Mouse (Mus musculus): ENCODE measurements around the gene Mrtfb. TPM values are rescaled to one million over a fixed set of nuclear protein-coding genes. Genes with fewer than 3 reads are reported as not detected.

Mrtfb gene
- polyA plus RNA-seq, 1 experiment from 2014 or later: 13.5 TPM

- no peak for ATAC-seq (ENCODE audit: low read depth)
- Histone ChIP-seq H3K9me3 (ENCODE audit: control insufficient read depth, low read length) (no peaks in the 10 kb centered on the region), H3K27me3 (ENCODE audit: control insufficient read depth, insufficient read depth, low read length) (no peaks in the 10 kb centered on the region), H3K4me2 (ENCODE audit: low read depth, low read length) (no peak overlapping the region), H3K36me3 (ENCODE audit: control insufficient read depth, insufficient read depth, low read length) (no peaks in the 10 kb centered on the region), H3K4me3 (ENCODE audit: low read depth, low read length) (no peak overlapping the region), H3K4me1 (ENCODE audit: control insufficient read depth, insufficient read depth, low read length) (no peaks in the 10 kb centered on the region), H3K9ac (replicated peaks; ENCODE audit: low read depth, low read length) (no peak overlapping the region), H3K27ac (ENCODE audit: low read depth, low read length) (no peak overlapping the region)
- WGBS: 93% methylated on average over 2 of the region's 2 CpGs
Measured at GRCm38 (mm10) chr16:13379865-13380264, 123.6 kb downstream of the Mrtfb start.

GRCm38 (mm10) chr16:13381771-13382170, 125.5 kb downstream of the Mrtfb start:
- 92% methylated on average over 2 of the region's 2 CpGs for WGBS
- H3K27me3 ChIP-seq (ENCODE audit: control insufficient read depth, insufficient read depth, low read length): no peaks in the 10 kb centered on the region
- ATAC-seq (ENCODE audit: low read depth): no peak
- no peaks in the 10 kb centered on the region for H3K9me3 ChIP-seq (ENCODE audit: control insufficient read depth, low read length)
- no peak overlapping the region for H3K4me3 ChIP-seq (ENCODE audit: low read depth, low read length)
- H3K4me1 ChIP-seq (ENCODE audit: control insufficient read depth, insufficient read depth, low read length): no peaks in the 10 kb centered on the region
- no peak overlapping the region for H3K27ac ChIP-seq (ENCODE audit: low read depth, low read length)
- no peak overlapping the region for H3K9ac ChIP-seq (replicated peaks; ENCODE audit: low read depth, low read length)
- no peak overlapping the region for H3K4me2 ChIP-seq (ENCODE audit: low read depth, low read length)
- H3K36me3 ChIP-seq (ENCODE audit: control insufficient read depth, insufficient read depth, low read length): no peaks in the 10 kb centered on the region

GRCm38 (mm10) chr16:13387306-13387705, 131.0 kb downstream of the Mrtfb start:
- no peak overlapping the region for H3K27ac ChIP-seq (ENCODE audit: low read depth, low read length)
- WGBS: 94% methylated on average over 4 of the region's 4 CpGs
- no peak for ATAC-seq (ENCODE audit: low read depth)
- no peak overlapping the region for H3K4me3 ChIP-seq (ENCODE audit: low read depth, low read length)
- no peak overlapping the region for H3K4me2 ChIP-seq (ENCODE audit: low read depth, low read length)
- no peak overlapping the region for H3K9ac ChIP-seq (replicated peaks; ENCODE audit: low read depth, low read length)
- no peaks in the 10 kb centered on the region for H3K36me3 ChIP-seq (ENCODE audit: control insufficient read depth, insufficient read depth, low read length)
- H3K9me3 ChIP-seq (ENCODE audit: control insufficient read depth, low read length): no peaks in the 10 kb centered on the region
- no peaks in the 10 kb centered on the region for H3K27me3 ChIP-seq (ENCODE audit: control insufficient read depth, insufficient read depth, low read length)
- no peaks in the 10 kb centered on the region for H3K4me1 ChIP-seq (ENCODE audit: control insufficient read depth, insufficient read depth, low read length)

- 86% methylated on average over 2 of the region's 2 CpGs for WGBS
- ATAC-seq (ENCODE audit: low read depth): no peak
- Histone ChIP-seq H3K27me3 (ENCODE audit: control insufficient read depth, insufficient read depth, low read length) (no peaks in the 10 kb centered on the region), H3K4me3 (ENCODE audit: low read depth, low read length) (no peak overlapping the region), H3K4me1 (ENCODE audit: control insufficient read depth, insufficient read depth, low read length) (no peaks in the 10 kb centered on the region), H3K9me3 (ENCODE audit: control insufficient read depth, low read length) (no peaks in the 10 kb centered on the region), H3K4me2 (ENCODE audit: low read depth, low read length) (no peak overlapping the region), H3K36me3 (ENCODE audit: control insufficient read depth, insufficient read depth, low read length) (peaks cover 35% of the 10 kb centered on the region), H3K9ac (replicated peaks; ENCODE audit: low read depth, low read length) (no peak overlapping the region), H3K27ac (ENCODE audit: low read depth, low read length) (no peak overlapping the region)
Measured at GRCm38 (mm10) chr16:13400375-13400774, 144.1 kb downstream of the Mrtfb start.

- H3K27ac ChIP-seq (ENCODE audit: low read depth, low read length): no peak overlapping the region
- ATAC-seq (ENCODE audit: low read depth): no peak
- H3K9ac ChIP-seq (replicated peaks; ENCODE audit: low read depth, low read length): no peak overlapping the region
- H3K4me3 ChIP-seq (ENCODE audit: low read depth, low read length): no peak overlapping the region
- no peaks in the 10 kb centered on the region for H3K4me1 ChIP-seq (ENCODE audit: control insufficient read depth, insufficient read depth, low read length)
- H3K4me2 ChIP-seq (ENCODE audit: low read depth, low read length): no peak overlapping the region
- H3K9me3 ChIP-seq (ENCODE audit: control insufficient read depth, low read length): no peaks in the 10 kb centered on the region
- peaks cover 43% of the 10 kb centered on the region for H3K36me3 ChIP-seq (ENCODE audit: control insufficient read depth, insufficient read depth, low read length)
- H3K27me3 ChIP-seq (ENCODE audit: control insufficient read depth, insufficient read depth, low read length): no peaks in the 10 kb centered on the region
- 46% methylated on average over 5 of the region's 5 CpGs for WGBS
Measured at GRCm38 (mm10) chr16:13401591-13401990, 145.3 kb downstream of the Mrtfb start.

GRCm38 (mm10) chr16:13404656-13405055, 148.4 kb downstream of the Mrtfb start:
- Histone ChIP-seq H3K27ac (ENCODE audit: low read depth, low read length) (no peak overlapping the region), H3K36me3 (ENCODE audit: control insufficient read depth, insufficient read depth, low read length) (peaks cover 33% of the 10 kb centered on the region), H3K4me2 (ENCODE audit: low read depth, low read length) (no peak overlapping the region), H3K4me3 (ENCODE audit: low read depth, low read length) (no peak overlapping the region), H3K27me3 (ENCODE audit: control insufficient read depth, insufficient read depth, low read length) (no peaks in the 10 kb centered on the region), H3K9me3 (ENCODE audit: control insufficient read depth, low read length) (no peaks in the 10 kb centered on the region), H3K4me1 (ENCODE audit: control insufficient read depth, insufficient read depth, low read length) (no peaks in the 10 kb centered on the region), H3K9ac (replicated peaks; ENCODE audit: low read depth, low read length) (no peak overlapping the region)
- WGBS: 65% methylated on average over 6 of the region's 6 CpGs
- ATAC-seq (ENCODE audit: low read depth): no peak

- Histone ChIP-seq H3K27ac (ENCODE audit: low read depth, low read length) (no peak overlapping the region), H3K4me2 (ENCODE audit: low read depth, low read length) (no peak overlapping the region), H3K9ac (replicated peaks; ENCODE audit: low read depth, low read length) (no peak overlapping the region), H3K27me3 (ENCODE audit: control insufficient read depth, insufficient read depth, low read length) (no peaks in the 10 kb centered on the region), H3K9me3 (ENCODE audit: control insufficient read depth, low read length) (no peaks in the 10 kb centered on the region), H3K36me3 (ENCODE audit: control insufficient read depth, insufficient read depth, low read length) (peaks cover 26% of the 10 kb centered on the region), H3K4me1 (ENCODE audit: control insufficient read depth, insufficient read depth, low read length) (no peaks in the 10 kb centered on the region), H3K4me3 (ENCODE audit: low read depth, low read length) (no peak overlapping the region)
- WGBS: 87% methylated on average over 2 of the region's 2 CpGs
- no peak for ATAC-seq (ENCODE audit: low read depth)
Measured at GRCm38 (mm10) chr16:13405403-13405802, 149.1 kb downstream of the Mrtfb start.

- Histone ChIP-seq H3K27me3 (ENCODE audit: control insufficient read depth, insufficient read depth, low read length) (no peaks in the 10 kb centered on the region), H3K9me3 (ENCODE audit: control insufficient read depth, low read length) (no peaks in the 10 kb centered on the region), H3K9ac (replicated peaks; ENCODE audit: low read depth, low read length) (no peak overlapping the region), H3K4me2 (ENCODE audit: low read depth, low read length) (no peak overlapping the region), H3K4me1 (ENCODE audit: control insufficient read depth, insufficient read depth, low read length) (no peaks in the 10 kb centered on the region), H3K4me3 (ENCODE audit: low read depth, low read length) (no peak overlapping the region), H3K36me3 (ENCODE audit: control insufficient read depth, insufficient read depth, low read length) (peaks cover 21% of the 10 kb centered on the region), H3K27ac (ENCODE audit: low read depth, low read length) (no peak overlapping the region)
- 79% methylated on average over 4 of the region's 4 CpGs for WGBS
- peak; percentile 85; the same call in 1 of the 2 replicates for ATAC-seq (ENCODE audit: low read depth)
Measured at GRCm38 (mm10) chr16:13409530-13410163, 153.4 kb downstream of the Mrtfb start.

- Histone ChIP-seq H3K9ac (replicated peaks; ENCODE audit: low read depth, low read length) (no peak overlapping the region), H3K9me3 (ENCODE audit: control insufficient read depth, low read length) (no peaks in the 10 kb centered on the region), H3K4me2 (ENCODE audit: low read depth, low read length) (no peak overlapping the region), H3K27ac (ENCODE audit: low read depth, low read length) (no peak overlapping the region), H3K27me3 (ENCODE audit: control insufficient read depth, insufficient read depth, low read length) (no peaks in the 10 kb centered on the region), H3K36me3 (ENCODE audit: control insufficient read depth, insufficient read depth, low read length) (peaks cover 17% of the 10 kb centered on the region), H3K4me3 (ENCODE audit: low read depth, low read length) (no peak overlapping the region), H3K4me1 (ENCODE audit: control insufficient read depth, insufficient read depth, low read length) (no peaks in the 10 kb centered on the region)
- no peak for ATAC-seq (ENCODE audit: low read depth)
- 91% methylated on average over 2 of the region's 2 CpGs for WGBS
Measured at GRCm38 (mm10) chr16:13410760-13411159, 154.5 kb downstream of the Mrtfb start.

All from neural tube, embryonic 14.5 days (tissue).